Mouse (Mus musculus): ENCODE results near the gene Slc22a6.

The Slc22a6 gene

GRCm38 (mm10) chr19:8617904-8618303 is at the start of gene Slc22a6:
Slc22a6 (plus strand) TSS chr19:8618039.
- DNase-seq = peak; percentile 31 to 47

- peak; percentile 67 to 75 for DNase-seq
Observed at GRCm38 (mm10) chr19:8569453-8569863, 48.4 kb upstream of the Slc22a6 start.

- DNase-seq = peak in 1 of 2 experiments; percentile 26
Observed at GRCm38 (mm10) chr19:8570341-8571040, 47.3 kb upstream of the Slc22a6 start.

GRCm38 (mm10) chr19:8571746-8572145 is 46.1 kb upstream of the Slc22a6 start:
- peak; percentile 18 to 48 for DNase-seq

- no peak for DNase-seq
Observed at GRCm38 (mm10) chr19:8572485-8572884, 45.4 kb upstream of the Slc22a6 start.

GRCm38 (mm10) chr19:8577432-8577831 is 40.4 kb upstream of the Slc22a6 start:
- no peak for DNase-seq

GRCm38 (mm10) chr19:8578293-8578969 is 39.4 kb upstream of the Slc22a6 start:
- DNase-seq = peak; percentile 67 to 80

GRCm38 (mm10) chr19:8578970-8579342 is 38.9 kb upstream of the Slc22a6 start:
- DNase-seq = no peak

GRCm38 (mm10) chr19:8585298-8585697 is 32.5 kb upstream of the Slc22a6 start:
- no peak for DNase-seq

- DNase-seq = no peak
Observed at GRCm38 (mm10) chr19:8585899-8586298, 31.9 kb upstream of the Slc22a6 start.

GRCm38 (mm10) chr19:8586350-8586749 is 31.5 kb upstream of the Slc22a6 start:
- DNase-seq = no peak

- DNase-seq = no peak
Observed at GRCm38 (mm10) chr19:8587315-8587714, 30.5 kb upstream of the Slc22a6 start.

- DNase-seq = no peak
Observed at GRCm38 (mm10) chr19:8590954-8591353, 26.9 kb upstream of the Slc22a6 start, which contains the start of gene Slc22a8. Slc22a8 (plus strand) TSS chr19:8591254.

GRCm38 (mm10) chr19:8592155-8592554 is 25.7 kb upstream of the Slc22a6 start:
- DNase-seq = no peak

GRCm38 (mm10) chr19:8592873-8593408 is 24.9 kb upstream of the Slc22a6 start:
- DNase-seq = peak; percentile 49 to 68

GRCm38 (mm10) chr19:8593833-8594232 is 24.0 kb upstream of the Slc22a6 start:
- no peak for DNase-seq

- DNase-seq = peak; percentile 36 to 64
Observed at GRCm38 (mm10) chr19:8594518-8594917, 23.3 kb upstream of the Slc22a6 start.

GRCm38 (mm10) chr19:8597269-8597668 is 20.6 kb upstream of the Slc22a6 start:
- DNase-seq = peak in 1 of 2 experiments; percentile 22

- no peak for DNase-seq
Observed at GRCm38 (mm10) chr19:8599229-8599628, 18.6 kb upstream of the Slc22a6 start.

- DNase-seq = no peak
Observed at GRCm38 (mm10) chr19:8601922-8602321, 15.9 kb upstream of the Slc22a6 start.

- DNase-seq = no peak
Observed at GRCm38 (mm10) chr19:8602914-8603313, 14.9 kb upstream of the Slc22a6 start.

- peak in 1 of 2 experiments; percentile 33 for DNase-seq
Observed at GRCm38 (mm10) chr19:8604536-8605240, 13.2 kb upstream of the Slc22a6 start.

- peak; percentile 43 to 65 for DNase-seq
Observed at GRCm38 (mm10) chr19:8605241-8605558, 12.6 kb upstream of the Slc22a6 start.
